Mouse (Mus musculus): ENCODE data around the gene Adamts14.

Adamts14 gene

GRCm38 (mm10) chr10:61273081-61273843, at the start of gene Adamts14:
TSS of gene Adamts14 (minus strand) at chr10:61273438.
- no peak for ATAC-seq (ENCODE audit: insufficient number of reproducible peaks, low FRiP score, low TSS enrichment)

DNA sequence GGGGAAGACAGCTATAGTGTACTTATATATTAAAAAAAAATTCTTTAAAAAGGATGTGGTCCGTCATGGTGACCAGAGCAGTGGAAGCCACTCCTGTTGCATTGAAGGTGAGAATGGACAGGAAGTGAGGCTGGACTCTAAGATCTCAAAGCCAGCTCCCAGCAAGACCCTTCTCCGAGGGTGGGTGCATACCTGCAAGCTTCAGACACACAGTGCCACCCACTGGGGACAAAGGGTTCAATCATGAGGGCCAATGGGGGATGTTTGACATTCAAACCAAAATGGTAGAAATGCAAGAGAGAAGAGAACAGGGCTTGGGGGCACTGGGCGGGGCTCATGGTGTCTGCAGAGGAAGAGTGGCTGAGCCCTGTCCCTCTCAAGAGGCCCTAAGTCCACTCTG, 45.3 kb upstream of the Adamts14 start:
- no peak for ATAC-seq (ENCODE audit: insufficient number of reproducible peaks, low FRiP score, low TSS enrichment)

GRCm38 (mm10) chr10:61315324-61315880, 42.2 kb upstream of the Adamts14 start:
- ATAC-seq (ENCODE audit: insufficient number of reproducible peaks, low FRiP score, low TSS enrichment), result no peak

DNA sequence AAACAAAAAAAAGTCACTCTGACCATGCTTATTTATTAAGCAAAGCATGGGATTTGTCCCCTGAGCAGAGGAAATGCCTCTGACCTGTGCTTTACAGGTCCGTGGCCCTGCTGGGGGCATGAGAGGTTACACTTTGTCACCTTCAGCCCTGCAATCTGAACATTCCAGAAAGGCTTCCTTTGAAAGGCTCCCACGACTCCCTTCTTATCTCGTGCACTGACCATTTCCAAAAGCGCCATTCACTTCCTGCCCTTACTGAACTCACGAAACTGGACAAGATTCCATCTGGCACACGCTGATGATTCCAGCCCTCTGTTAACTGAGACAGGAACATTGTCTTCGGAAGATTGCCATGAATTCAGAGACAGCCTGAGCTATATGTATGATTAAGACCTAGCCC, 40.5 kb upstream of the Adamts14 start:
- no peak for ATAC-seq (ENCODE audit: insufficient number of reproducible peaks, low FRiP score, low TSS enrichment)

- ATAC-seq (ENCODE audit: insufficient number of reproducible peaks, low FRiP score, low TSS enrichment), result no peak
These were observed 39.5 kb upstream of the Adamts14 start for GRCm38 (mm10) chr10:61312754-61313153.

DNA sequence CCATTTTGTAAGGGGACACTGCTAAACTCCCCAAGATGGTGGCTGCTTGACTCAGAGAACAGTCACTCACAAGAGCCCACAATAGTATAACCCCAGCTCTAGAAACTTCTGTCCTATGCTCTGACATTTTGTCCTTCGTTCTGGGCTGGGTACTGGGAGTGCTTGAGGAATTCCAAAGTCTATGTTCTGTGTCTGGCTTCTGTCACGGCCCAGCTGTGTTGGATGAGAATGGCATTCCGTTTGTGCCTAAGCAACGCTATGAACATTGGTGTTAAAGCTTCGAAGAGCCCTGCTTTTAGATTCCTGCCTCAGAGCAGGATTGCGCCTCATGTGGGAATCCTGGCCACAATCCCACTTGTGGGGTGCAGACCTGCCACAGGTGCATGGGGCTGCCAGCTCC, 38.9 kb upstream of the Adamts14 start:
- ATAC-seq (ENCODE audit: insufficient number of reproducible peaks, low FRiP score, low TSS enrichment), result no peak

GRCm38 (mm10) chr10:61308706-61309320, 35.6 kb upstream of the Adamts14 start:
- ATAC-seq (ENCODE audit: insufficient number of reproducible peaks, low FRiP score, low TSS enrichment), result no peak

- ATAC-seq (ENCODE audit: insufficient number of reproducible peaks, low FRiP score, low TSS enrichment), result no peak
These were observed 32.8 kb upstream of the Adamts14 start for GRCm38 (mm10) chr10:61305928-61306590.

GRCm38 (mm10) chr10:61304046-61304445, 30.8 kb upstream of the Adamts14 start:
- no peak for ATAC-seq (ENCODE audit: insufficient number of reproducible peaks, low FRiP score, low TSS enrichment)

GRCm38 (mm10) chr10:61300996-61301395, 27.8 kb upstream of the Adamts14 start:
- ATAC-seq (ENCODE audit: insufficient number of reproducible peaks, low FRiP score, low TSS enrichment), result no peak

GRCm38 (mm10) chr10:61297477-61297876, 24.2 kb upstream of the Adamts14 start, which contains the start of gene Prf1:
TSS of gene Prf1 (plus strand) at chr10:61297833.
- no peak for ATAC-seq (ENCODE audit: insufficient number of reproducible peaks, low FRiP score, low TSS enrichment)

GRCm38 (mm10) chr10:61296713-61297445, 23.6 kb upstream of the Adamts14 start:
- ATAC-seq (ENCODE audit: insufficient number of reproducible peaks, low FRiP score, low TSS enrichment), result no peak

DNA sequence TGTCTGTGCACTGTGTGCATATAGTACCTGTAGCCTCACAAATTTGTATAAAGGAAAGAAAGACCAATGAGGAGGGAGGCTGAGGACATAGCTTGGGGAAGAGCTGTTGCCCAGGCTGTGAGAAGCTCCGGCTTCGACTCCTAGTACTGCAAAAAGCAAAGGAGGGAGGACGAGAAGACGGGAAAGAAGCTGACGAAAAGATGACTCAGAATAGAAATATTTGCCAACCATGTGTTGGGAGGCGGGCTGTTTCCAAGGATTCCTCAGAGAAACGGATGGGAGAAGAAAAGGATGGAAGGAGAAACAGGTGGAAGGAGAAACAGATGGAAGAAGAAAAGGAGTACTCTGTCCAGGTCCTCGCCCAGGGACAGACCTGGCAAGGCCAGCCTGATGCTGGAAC, 21.0 kb upstream of the Adamts14 start:
- no peak for ATAC-seq (ENCODE audit: insufficient number of reproducible peaks, low FRiP score, low TSS enrichment)

DNA sequence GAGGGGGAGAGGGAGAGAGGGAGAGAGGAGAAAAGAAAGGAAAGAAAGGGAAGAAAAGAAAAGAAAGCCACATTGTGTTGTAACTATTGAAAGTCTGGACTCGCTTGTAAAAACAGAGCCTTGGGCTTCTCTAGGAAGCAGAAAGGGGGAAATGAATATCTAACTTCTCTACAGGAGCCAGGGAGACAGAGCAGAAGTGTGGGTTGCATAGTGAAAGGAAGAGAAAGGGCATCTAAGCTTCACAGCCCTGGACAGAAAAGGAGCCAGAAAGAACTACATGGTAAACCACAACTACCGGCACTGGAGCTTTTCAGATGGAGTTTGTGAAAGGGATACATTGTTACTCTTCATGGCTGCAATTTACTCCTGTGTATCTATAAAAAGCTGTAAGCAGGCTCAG, 17.2 kb upstream of the Adamts14 start:
- no peak for ATAC-seq (ENCODE audit: insufficient number of reproducible peaks, low FRiP score, low TSS enrichment)

GRCm38 (mm10) chr10:61290016-61290415, 16.8 kb upstream of the Adamts14 start:
- ATAC-seq (ENCODE audit: insufficient number of reproducible peaks, low FRiP score, low TSS enrichment), result no peak

DNA sequence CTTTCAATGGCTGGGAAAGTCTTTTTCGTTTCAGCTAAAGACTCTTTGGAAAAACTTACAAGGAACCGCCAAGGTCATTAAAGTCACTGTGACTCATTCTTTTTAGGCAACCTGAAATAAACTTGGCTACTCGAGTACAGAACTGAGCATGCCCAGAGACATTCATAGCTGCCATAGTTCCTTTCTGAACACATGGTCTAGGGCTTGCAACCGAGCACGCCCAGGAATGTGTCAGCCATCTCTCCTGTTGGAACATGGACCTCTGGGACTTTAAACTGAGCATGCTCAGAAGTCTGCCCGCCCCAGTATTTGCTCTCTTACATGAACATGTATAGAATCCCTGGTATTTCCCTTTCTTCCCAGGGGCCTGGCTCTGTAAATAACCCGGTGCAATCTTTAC, 13.0 kb upstream of the Adamts14 start:
- no peak for ATAC-seq (ENCODE audit: insufficient number of reproducible peaks, low FRiP score, low TSS enrichment)

- peak; percentile 70 for ATAC-seq (ENCODE audit: insufficient number of reproducible peaks, low FRiP score, low TSS enrichment)
These were observed 12.0 kb upstream of the Adamts14 start for GRCm38 (mm10) chr10:61285271-61285670.

GRCm38 (mm10) chr10:61284309-61284708, 11.1 kb upstream of the Adamts14 start:
- ATAC-seq (ENCODE audit: insufficient number of reproducible peaks, low FRiP score, low TSS enrichment), result no peak

GRCm38 (mm10) chr10:61281115-61281514, 7.9 kb upstream of the Adamts14 start:
- no peak for ATAC-seq (ENCODE audit: insufficient number of reproducible peaks, low FRiP score, low TSS enrichment)

DNA sequence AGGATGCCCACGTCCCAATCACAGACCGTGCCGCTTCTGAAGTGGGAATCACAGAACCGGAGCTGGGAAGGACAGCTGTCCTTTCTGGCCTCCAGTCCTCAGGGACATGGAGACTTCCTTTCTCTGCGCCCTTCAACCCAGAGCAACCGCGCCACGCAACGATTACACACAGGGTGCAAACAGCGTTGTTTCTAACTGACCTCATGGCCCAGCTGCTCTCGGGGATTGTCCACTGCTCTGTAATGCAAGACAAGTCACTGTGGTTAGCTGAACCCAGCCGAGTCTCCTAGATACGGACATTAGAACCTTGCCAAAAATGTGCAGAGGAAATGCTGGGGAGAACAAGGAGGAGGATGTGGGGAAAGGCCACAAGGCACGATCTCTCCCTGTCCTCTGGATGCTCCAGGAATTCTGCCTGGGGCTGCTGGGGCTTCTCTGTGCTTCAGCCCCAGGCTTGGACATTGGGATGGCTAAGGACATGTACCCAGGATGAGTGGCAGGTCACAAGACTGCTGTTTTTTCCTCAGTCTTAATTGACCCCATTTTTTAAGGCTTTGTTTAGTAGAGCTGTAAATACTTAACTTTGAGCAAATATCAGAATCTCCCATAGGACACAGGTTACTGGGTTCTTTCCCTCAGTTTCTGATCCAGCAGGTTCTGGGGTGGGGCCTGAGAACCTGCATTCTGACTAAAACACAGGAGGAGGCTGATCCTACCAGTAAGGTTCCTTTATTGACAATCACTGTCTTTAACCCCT, 4.9 kb upstream of the Adamts14 start:
- ATAC-seq (ENCODE audit: insufficient number of reproducible peaks, low FRiP score, low TSS enrichment), result no peak

Measured in cerebellum, adult (tissue).